Comparison of ENCODE assay signal across 8 mouse cellular contexts in genomic region chr9:66945647-66946641, GRCm38 (mm10). TPM values are rescaled to one million over a fixed set of nuclear protein-coding genes. Genes with fewer than 3 reads are reported as not detected.
DNase-seq lines count a peak whose midpoint lies in the region; ATAC-seq and TF ChIP-seq lines count a peak whose summit lies in the region.

TSS of gene Rps27l (plus strand) at chr9:66946086.

- H3K9ac ChIP-seq in heart, embryonic 15.5 days, result peak within 1 kb of the TSS; percentile 75
- H3K9ac ChIP-seq in liver, embryonic 14.5 days (replicated peaks), result peak within 1 kb of the TSS; percentile 89
- H3K9ac ChIP-seq in neural tube, embryonic 11.5 days (ENCODE audit: low read length), result peak within 1 kb of the TSS; percentile 91
- H3K9ac ChIP-seq in stomach, postnatal 0 days (ENCODE audit: low read length), result peak within 1 kb of the TSS; percentile 93

- H3K36me3 ChIP-seq in forebrain, embryonic 10.5 days (replicated peaks), result peaks cover 25% of the 10 kb centered on the region
- peaks cover 11% of the 10 kb centered on the region; the same call in 1 of the 2 replicates for H3K36me3 ChIP-seq in heart, embryonic 15.5 days
- peaks cover 10% of the 10 kb centered on the region for H3K36me3 ChIP-seq in liver, embryonic 14.5 days (replicated peaks; ENCODE audit: control insufficient read depth, insufficient read depth, low read depth)
- no peaks in the 10 kb centered on the region for H3K36me3 ChIP-seq in neural tube, embryonic 11.5 days (ENCODE audit: control insufficient read depth, insufficient read depth, low read length)
- no peaks in the 10 kb centered on the region for H3K36me3 ChIP-seq in stomach, postnatal 0 days (ENCODE audit: control insufficient read depth, insufficient read depth, low read length)

- H3K27me3 ChIP-seq in forebrain, embryonic 10.5 days (ENCODE audit: poor library complexity, severe bottlenecking), result no peaks in the 10 kb centered on the region
- H3K27me3 ChIP-seq in heart, embryonic 15.5 days, result no peaks in the 10 kb centered on the region
- H3K27me3 ChIP-seq in liver, embryonic 14.5 days (ENCODE audit: control insufficient read depth, insufficient read depth, low read length), result no peaks in the 10 kb centered on the region
- H3K27me3 ChIP-seq in neural tube, embryonic 11.5 days (ENCODE audit: control insufficient read depth, insufficient read depth, low read length), result no peaks in the 10 kb centered on the region
- H3K27me3 ChIP-seq in stomach, postnatal 0 days (ENCODE audit: control insufficient read depth, insufficient read depth, low read length), result no peaks in the 10 kb centered on the region

- ATAC-seq in heart, embryonic 15.5 days (replicated peaks; ENCODE audit: insufficient number of reproducible peaks, insufficient read depth, low FRiP score, low read depth), result peak; percentile 98
- peak; percentile 99 for ATAC-seq in liver, embryonic 14.5 days (ENCODE audit: insufficient read depth)
- ATAC-seq in neural tube, embryonic 11.5 days (ENCODE audit: insufficient read depth, low FRiP score, low TSS enrichment), result peak; percentile 99
- peak; percentile 99 for ATAC-seq in stomach, postnatal 0 days (ENCODE audit: low FRiP score, low TSS enrichment)

- peak within 1 kb of the TSS; percentile 95 for H3K27ac ChIP-seq in forebrain, embryonic 10.5 days
- H3K27ac ChIP-seq in heart, embryonic 15.5 days, result peak within 1 kb of the TSS; percentile 92
- peak within 1 kb of the TSS; percentile 68 for H3K27ac ChIP-seq in liver, embryonic 14.5 days
- peak within 1 kb of the TSS; percentile 89 for H3K27ac ChIP-seq in neural tube, embryonic 11.5 days (ENCODE audit: low read depth, low read length)
- peak within 1 kb of the TSS; percentile 97 for H3K27ac ChIP-seq in stomach, postnatal 0 days (replicated peaks)

- no peaks in the 10 kb centered on the region for H3K9me3 ChIP-seq in forebrain, embryonic 10.5 days
- H3K9me3 ChIP-seq in heart, embryonic 15.5 days (replicated peaks), result no peaks in the 10 kb centered on the region
- H3K9me3 ChIP-seq in liver, embryonic 14.5 days (ENCODE audit: control insufficient read depth, low read length), result no peaks in the 10 kb centered on the region
- H3K9me3 ChIP-seq in neural tube, embryonic 11.5 days (ENCODE audit: control insufficient read depth, low read length), result no peaks in the 10 kb centered on the region
- H3K9me3 ChIP-seq in stomach, postnatal 0 days (ENCODE audit: control insufficient read depth, low read length), result no peaks in the 10 kb centered on the region

- WGBS in forebrain, embryonic 10.5 days, result under 1% methylated on average over 77 of the region's 77 CpGs
- WGBS in heart, embryonic 15.5 days, result under 1% methylated on average over 77 of the region's 77 CpGs
- under 1% methylated on average over 77 of the region's 77 CpGs for WGBS in liver, embryonic 14.5 days (ENCODE audit: insufficient replicate concordance)
- under 1% methylated on average over 74 of the region's 77 CpGs for WGBS in neural tube, embryonic 11.5 days
- under 1% methylated on average over 77 of the region's 77 CpGs for WGBS in stomach, postnatal 0 days

- 0 out of 2 replicates have a peak, but pooled peaks have one; percentile 19 for TF ChIP-seq CTCF in liver, embryonic 14.5 days (IDR thresholded peaks at IDR 0.05; ENCODE audit: low read depth)
- TF ChIP-seq CTCF in stomach, postnatal 0 days (IDR thresholded peaks at IDR 0.05; ENCODE audit: low read depth), result no peak

- TF ChIP-seq EP300 in liver, embryonic 14.5 days (IDR thresholded peaks at IDR 0.05; ENCODE audit: low read depth), result peak; percentile 9; the same call in 1 of the 2 replicates
- TF ChIP-seq EP300 in stomach, postnatal 0 days (optimal IDR thresholded peaks at IDR 0.05), result peak; percentile 63

- DNase-seq in CD8-positive naive resting alpha-beta T cell, adult 2 months (ENCODE audit: low read depth in 2 of 2, low spot score in 2 of 2), result peak; percentile 87 to 89
- peak; percentile 88 for DNase-seq in c-Kit-positive CD71-negative TER-119-negative erythroid progenitor cells, embryonic 14.5 days (ENCODE audit: low read depth)
- DNase-seq in forebrain, embryonic 10.5 days (ENCODE audit: extremely low spot score, low spot score), result peak; percentile 93
- DNase-seq in kidney, postnatal 25 days, result peak; percentile 96 to 97
- peak; percentile 91 to 93 (median 92) for DNase-seq in liver, embryonic 14.5 days (ENCODE audit: low read depth in 3 of 3, low spot score in 3 of 3)
- DNase-seq in neural tube, embryonic 11.5 days (ENCODE audit: low spot score), result peak; percentile 97
- peak; percentile 98 for DNase-seq in stomach, postnatal 0 days (ENCODE audit: low spot score)

- H3K4me3 ChIP-seq in forebrain, embryonic 10.5 days, result peak within 1 kb of the TSS; percentile 86
- H3K4me3 ChIP-seq in heart, embryonic 15.5 days, result peak within 1 kb of the TSS; percentile 70
- H3K4me3 ChIP-seq in liver, embryonic 14.5 days (ENCODE audit: insufficient read depth in 1 of 2, low read depth in 2 of 2, low read length in 2 of 2), result peak within 1 kb of the TSS; percentile 79 to 88
- peak within 1 kb of the TSS; percentile 94 for H3K4me3 ChIP-seq in neural tube, embryonic 11.5 days (ENCODE audit: low read depth, low read length)
- peak within 1 kb of the TSS; percentile 95 for H3K4me3 ChIP-seq in stomach, postnatal 0 days (ENCODE audit: low read depth, low read length)

- H3K4me1 ChIP-seq in forebrain, embryonic 10.5 days, result peaks cover 22% of the 10 kb centered on the region
- H3K4me1 ChIP-seq in heart, embryonic 15.5 days (replicated peaks), result peaks cover 10% of the 10 kb centered on the region
- peaks cover 6 to 9% of the 10 kb centered on the region in 2 experiments for H3K4me1 ChIP-seq in liver, embryonic 14.5 days (replicated peaks; ENCODE audit: control insufficient read depth in 2 of 2, insufficient read depth in 2 of 2, low read length in 1 of 2)
- H3K4me1 ChIP-seq in neural tube, embryonic 11.5 days (ENCODE audit: control insufficient read depth, insufficient read depth, low read length), result no peaks in the 10 kb centered on the region; the same call in 1 of the 2 replicates
- no peaks in the 10 kb centered on the region for H3K4me1 ChIP-seq in stomach, postnatal 0 days (replicated peaks; ENCODE audit: control insufficient read depth, insufficient read depth)

- H3K4me2 ChIP-seq in heart, embryonic 15.5 days, result peak within 1 kb of the TSS; percentile 91
- H3K4me2 ChIP-seq in liver, embryonic 14.5 days (ENCODE audit: low read depth), result peak within 1 kb of the TSS; percentile 93
- peak within 1 kb of the TSS; percentile 76 for H3K4me2 ChIP-seq in neural tube, embryonic 11.5 days (ENCODE audit: low read depth)
- peak within 1 kb of the TSS; percentile 80 for H3K4me2 ChIP-seq in stomach, postnatal 0 days (replicated peaks; ENCODE audit: low read depth)

RNA-seq across cellular contexts. Expression of gene Rps27l, which starts in this region (rescaled TPM):
- 818 and 845 TPM in 2 replicates for polyA plus RNA-seq in forebrain, embryonic 10.5 days (2016; fragmentation: Nextera tagmentation; extraction: Ambion mirVana)
- polyA plus RNA-seq in heart, embryonic 15.5 days (2015; fragmentation: Nextera tagmentation; extraction: Ambion mirVana), result 404 and 516 TPM in 2 replicates
- polyA plus RNA-seq in liver, embryonic 14.5 days (2012; rRNA removed), result 176 and 238 TPM in 2 replicates
- 612 and 652 TPM in 2 replicates for polyA plus RNA-seq in liver, embryonic 14.5 days (2014; fragmentation: Nextera tagmentation; extraction: Ambion mirVana)
- 583 and 637 TPM in 2 replicates for polyA plus RNA-seq in neural tube, embryonic 11.5 days (2014; fragmentation: Nextera tagmentation; extraction: Ambion mirVana)
- 768 and 843 TPM in 2 replicates for polyA plus RNA-seq in stomach, postnatal 0 days (2015; fragmentation: Nextera tagmentation; extraction: Ambion mirVana)

Comparison
In these comparisons a context has a peak if more than half of its experiments do, and no peak if none do; other contexts are left out.
1. Peak in every context shown above with its lines: DNase-seq, ATAC-seq, H3K4me3 ChIP-seq and H3K27ac ChIP-seq.